Mouse (Mus musculus): ENCODE measurements around the gene Eif2d. TPM values are rescaled to one million over a fixed set of nuclear protein-coding genes. Genes with fewer than 3 reads are reported as not detected.

The Eif2d gene
- 53.8 and 58.0 TPM in 2 replicates for polyA plus RNA-seq (2015; fragmentation: Nextera tagmentation; extraction: Ambion mirVana)

GRCm38 (mm10) chr1:131153018-131153629 is at the start of gene Eif2d:
Eif2d (plus strand) TSS chr1:131153181.
- Histone ChIP-seq H3K4me1 (ENCODE audit: control insufficient read depth, insufficient read depth, low read length) (peaks cover 6% of the 10 kb centered on the region; the same call in 1 of the 2 replicates), H3K27ac (ENCODE audit: low read length) (peak within 1 kb of the TSS; percentile 68)
- under 1% methylated on average over 27 of the region's 27 CpGs for WGBS

GRCm38 (mm10) chr1:131103776-131104424 is 49.1 kb upstream of the Eif2d start:
- H3K4me1 ChIP-seq (ENCODE audit: control insufficient read depth, insufficient read depth, low read length), result peaks cover 10% of the 10 kb centered on the region
- H3K27ac ChIP-seq (ENCODE audit: low read length), result no peak overlapping the region
- no peak overlapping the region for H3K4me2 ChIP-seq (ENCODE audit: low read depth, low read length)
- no peaks in the 10 kb centered on the region for H3K36me3 ChIP-seq (ENCODE audit: control insufficient read depth, insufficient read depth, low read length)
- H3K4me3 ChIP-seq (ENCODE audit: low read length), result no peak overlapping the region
- 67% methylated on average over 10 of the region's 10 CpGs for WGBS
- ATAC-seq, result no peak
- H3K27me3 ChIP-seq (replicated peaks; ENCODE audit: control insufficient read depth, insufficient read depth, low read length), result no peaks in the 10 kb centered on the region
- H3K9ac ChIP-seq (ENCODE audit: low read depth, low read length), result no peak overlapping the region
- no peaks in the 10 kb centered on the region; the same call in 1 of the 2 replicates for H3K9me3 ChIP-seq (ENCODE audit: control insufficient read depth, low read length)

More at GRCm38 (mm10) chr1:131153018-131153629, at the start of gene Eif2d:
- Histone ChIP-seq H3K36me3 (ENCODE audit: control insufficient read depth, insufficient read depth, low read length) (no peaks in the 10 kb centered on the region), H3K9me3 (ENCODE audit: control insufficient read depth, low read length) (no peaks in the 10 kb centered on the region), H3K9ac (ENCODE audit: low read depth, low read length) (peak within 1 kb of the TSS; percentile 77), H3K4me3 (ENCODE audit: low read length) (peak within 1 kb of the TSS; percentile 85), H3K27me3 (replicated peaks; ENCODE audit: control insufficient read depth, insufficient read depth, low read length) (no peaks in the 10 kb centered on the region), H3K4me2 (ENCODE audit: low read depth, low read length) (peak within 1 kb of the TSS; percentile 81)
- peak; percentile 100 for ATAC-seq

- no peaks in the 10 kb centered on the region for H3K27me3 ChIP-seq (replicated peaks; ENCODE audit: control insufficient read depth, insufficient read depth, low read length)
- WGBS, result 32% methylated on average over 10 of the region's 10 CpGs
- ATAC-seq, result peak; percentile 95
- no peak overlapping the region for H3K4me2 ChIP-seq (ENCODE audit: low read depth, low read length)
- H3K4me1 ChIP-seq (ENCODE audit: control insufficient read depth, insufficient read depth, low read length), result peaks cover 16% of the 10 kb centered on the region
- H3K4me3 ChIP-seq (ENCODE audit: low read length), result no peak overlapping the region
- H3K9ac ChIP-seq (ENCODE audit: low read depth, low read length), result peak overlapping the region; percentile 41
- no peaks in the 10 kb centered on the region for H3K36me3 ChIP-seq (ENCODE audit: control insufficient read depth, insufficient read depth, low read length)
- peak overlapping the region; percentile 42 for H3K27ac ChIP-seq (ENCODE audit: low read length)
- H3K9me3 ChIP-seq (ENCODE audit: control insufficient read depth, low read length), result no peaks in the 10 kb centered on the region; the same call in 1 of the 2 replicates
Measured at GRCm38 (mm10) chr1:131107575-131108308, 45.2 kb upstream of the Eif2d start.

- no peak overlapping the region for H3K9ac ChIP-seq (ENCODE audit: low read depth, low read length)
- peaks cover 16% of the 10 kb centered on the region for H3K4me1 ChIP-seq (ENCODE audit: control insufficient read depth, insufficient read depth, low read length)
- H3K27ac ChIP-seq (ENCODE audit: low read length), result no peak overlapping the region
- no peak overlapping the region for H3K4me2 ChIP-seq (ENCODE audit: low read depth, low read length)
- no peaks in the 10 kb centered on the region for H3K36me3 ChIP-seq (ENCODE audit: control insufficient read depth, insufficient read depth, low read length)
- ATAC-seq, result no peak
- H3K27me3 ChIP-seq (replicated peaks; ENCODE audit: control insufficient read depth, insufficient read depth, low read length), result no peaks in the 10 kb centered on the region
- WGBS, result 66% methylated on average over 12 of the region's 12 CpGs
- no peaks in the 10 kb centered on the region; the same call in 1 of the 2 replicates for H3K9me3 ChIP-seq (ENCODE audit: control insufficient read depth, low read length)
- no peak overlapping the region for H3K4me3 ChIP-seq (ENCODE audit: low read length)
Measured at GRCm38 (mm10) chr1:131110525-131111106, 42.4 kb upstream of the Eif2d start.

- no peaks in the 10 kb centered on the region for H3K27me3 ChIP-seq (replicated peaks; ENCODE audit: control insufficient read depth, insufficient read depth, low read length)
- H3K4me3 ChIP-seq (ENCODE audit: low read length), result no peak overlapping the region
- H3K4me2 ChIP-seq (ENCODE audit: low read depth, low read length), result no peak overlapping the region
- H3K4me1 ChIP-seq (ENCODE audit: control insufficient read depth, insufficient read depth, low read length), result peaks cover 15% of the 10 kb centered on the region
- peak; percentile 51 for ATAC-seq
- no peaks in the 10 kb centered on the region for H3K9me3 ChIP-seq (ENCODE audit: control insufficient read depth, low read length)
- no peaks in the 10 kb centered on the region for H3K36me3 ChIP-seq (ENCODE audit: control insufficient read depth, insufficient read depth, low read length)
- no peak overlapping the region; the same call in 1 of the 2 replicates for H3K27ac ChIP-seq (ENCODE audit: low read length)
- no peak overlapping the region for H3K9ac ChIP-seq (ENCODE audit: low read depth, low read length)
- WGBS, result 29% methylated on average over 6 of the region's 6 CpGs
Measured at GRCm38 (mm10) chr1:131112576-131112975, 40.4 kb upstream of the Eif2d start.

- Histone ChIP-seq H3K4me1 (ENCODE audit: control insufficient read depth, insufficient read depth, low read length) (peaks cover 6% of the 10 kb centered on the region), H3K9me3 (ENCODE audit: control insufficient read depth, low read length) (no peaks in the 10 kb centered on the region), H3K27ac (ENCODE audit: low read length) (no peak overlapping the region), H3K9ac (ENCODE audit: low read depth, low read length) (no peak overlapping the region), H3K4me3 (ENCODE audit: low read length) (no peak overlapping the region), H3K36me3 (ENCODE audit: control insufficient read depth, insufficient read depth, low read length) (no peaks in the 10 kb centered on the region), H3K4me2 (ENCODE audit: low read depth, low read length) (no peak overlapping the region), H3K27me3 (replicated peaks; ENCODE audit: control insufficient read depth, insufficient read depth, low read length) (no peaks in the 10 kb centered on the region)
- WGBS, result 11% methylated on average over 6 of the region's 6 CpGs
- ATAC-seq, result peak; percentile 57; the same call in 1 of the 2 replicates
Measured at GRCm38 (mm10) chr1:131115932-131116331, 37.0 kb upstream of the Eif2d start.

- no peak for ATAC-seq
- no peak overlapping the region for H3K4me3 ChIP-seq (ENCODE audit: low read length)
- no peak overlapping the region for H3K4me2 ChIP-seq (ENCODE audit: low read depth, low read length)
- no peaks in the 10 kb centered on the region for H3K36me3 ChIP-seq (ENCODE audit: control insufficient read depth, insufficient read depth, low read length)
- 0 out of 2 replicates have a peak overlapping the region, but pooled peaks have one; percentile 6 for H3K9ac ChIP-seq (ENCODE audit: low read depth, low read length)
- H3K27ac ChIP-seq (ENCODE audit: low read length), result no peak overlapping the region
- H3K9me3 ChIP-seq (ENCODE audit: control insufficient read depth, low read length), result no peaks in the 10 kb centered on the region
- H3K4me1 ChIP-seq (ENCODE audit: control insufficient read depth, insufficient read depth, low read length), result peaks cover 6% of the 10 kb centered on the region
- WGBS, result 65% methylated on average over 13 of the region's 13 CpGs
- H3K27me3 ChIP-seq (replicated peaks; ENCODE audit: control insufficient read depth, insufficient read depth, low read length), result no peaks in the 10 kb centered on the region
Measured at GRCm38 (mm10) chr1:131116430-131117011, 36.5 kb upstream of the Eif2d start.

- no peak for ATAC-seq
- H3K9ac ChIP-seq (ENCODE audit: low read depth, low read length), result no peak overlapping the region
Measured at GRCm38 (mm10) chr1:131118530-131118929, 34.5 kb upstream of the Eif2d start.

More at GRCm38 (mm10) chr1:131118530-131118929, 34.5 kb upstream of the Eif2d start:
- Histone ChIP-seq H3K27ac (ENCODE audit: low read length) (no peak overlapping the region), H3K9me3 (ENCODE audit: control insufficient read depth, low read length) (no peaks in the 10 kb centered on the region), H3K4me1 (ENCODE audit: control insufficient read depth, insufficient read depth, low read length) (no peaks in the 10 kb centered on the region; the same call in 1 of the 2 replicates), H3K36me3 (ENCODE audit: control insufficient read depth, insufficient read depth, low read length) (no peaks in the 10 kb centered on the region), H3K27me3 (replicated peaks; ENCODE audit: control insufficient read depth, insufficient read depth, low read length) (no peaks in the 10 kb centered on the region), H3K4me2 (ENCODE audit: low read depth, low read length) (no peak overlapping the region), H3K4me3 (ENCODE audit: low read length) (no peak overlapping the region)
- 65% methylated on average over 10 of the region's 10 CpGs for WGBS
